Mouse (Mus musculus): ENCODE results near the gene Slc12a9. TPM values are rescaled to one million over a fixed set of nuclear protein-coding genes. Genes with fewer than 3 reads are reported as not detected.
A peak's percentile ranks its signal among the peaks of the same experiment; 100 is the strongest.

Gene Slc12a9
- total RNA-seq, 2 experiments from 2014 or later = 2.0 to 2.4 TPM

DNA sequence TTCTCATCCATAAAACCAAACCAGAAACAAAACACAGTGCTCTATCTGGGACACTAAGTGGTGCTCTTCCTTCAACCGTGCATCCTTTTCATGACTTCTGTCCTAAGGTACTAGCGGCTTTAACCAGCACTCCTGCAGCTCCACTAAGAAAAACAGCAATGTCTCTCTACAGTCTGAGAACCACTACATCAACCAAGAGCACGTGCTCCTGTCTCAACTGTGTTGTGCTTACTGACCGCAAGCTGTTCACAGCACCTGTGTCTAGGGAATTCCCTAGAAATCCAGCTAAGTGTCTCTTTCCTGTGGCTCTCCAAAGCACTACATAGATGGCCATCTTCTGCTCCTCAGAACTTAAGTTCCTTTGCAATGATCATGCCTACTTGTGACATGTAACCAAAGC is 28.6 kb downstream of the Slc12a9 start:
- no peak overlapping the region for H3K4me3 ChIP-seq
- no peak for TF ChIP-seq CTCF (IDR thresholded peaks at IDR 0.05)
- no peak for DNase-seq
- H3K27ac ChIP-seq = 0 out of 2 replicates have a peak overlapping the region, but pooled peaks have one; percentile 24
- intact Hi-C loops (cut with DNase I) = loop anchor here (5.0 kb wide), 1 partner anchor 197 kb away; the partner anchor contains the start of gene Pop7

DNA sequence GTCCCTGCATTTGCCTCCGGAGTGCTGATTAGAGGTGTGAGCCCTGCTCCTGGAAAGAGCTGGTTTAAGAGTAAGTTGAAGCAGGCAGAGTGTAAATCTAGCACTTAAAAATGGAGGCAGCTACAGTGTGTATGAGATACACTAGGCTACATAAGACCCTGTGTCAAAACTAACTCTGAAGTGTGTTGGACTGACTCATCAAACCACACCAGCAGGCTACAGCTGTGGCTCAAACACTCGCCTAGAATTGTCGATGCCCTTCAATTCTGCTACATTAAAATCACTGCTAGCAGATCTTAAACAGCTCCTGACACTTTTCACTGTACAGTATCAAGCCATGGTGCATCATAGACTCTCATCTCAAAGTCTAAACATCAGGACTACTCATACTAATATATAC is 29.2 kb downstream of the Slc12a9 start:
- no peak overlapping the region for H3K27ac ChIP-seq
- DNase-seq = no peak
- no peak for TF ChIP-seq CTCF (IDR thresholded peaks at IDR 0.05)
- intact Hi-C loops (cut with DNase I) = no loop called here
- no peak overlapping the region for H3K4me3 ChIP-seq

DNA sequence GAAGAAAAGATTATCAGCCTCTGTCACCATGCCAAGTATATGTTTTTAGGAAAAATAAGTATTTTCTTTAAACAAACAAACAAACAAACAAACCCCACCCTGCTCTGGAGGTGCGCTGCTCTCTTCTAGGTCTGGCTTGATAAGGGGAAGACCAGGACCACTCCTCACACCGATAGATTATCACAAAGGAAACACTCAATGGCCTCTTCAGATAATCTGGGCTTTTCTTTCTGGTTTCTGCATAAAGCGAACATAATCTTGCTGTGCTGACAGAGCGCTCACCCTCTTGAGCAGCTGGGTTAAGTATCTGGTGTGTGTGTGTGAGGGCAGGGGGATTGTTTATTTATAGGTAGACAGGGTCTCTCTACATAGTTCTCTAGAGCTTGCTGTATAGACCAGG is 29.8 kb downstream of the Slc12a9 start:
- TF ChIP-seq CTCF (IDR thresholded peaks at IDR 0.05) = no peak
- Histone ChIP-seq H3K4me3 (no peak overlapping the region), H3K27ac (no peak overlapping the region)
- intact Hi-C loops (cut with DNase I) = no loop called here
- DNase-seq = no peak

GRCm38 (mm10) chr5:137301253-137301652 is 32.1 kb downstream of the Slc12a9 start:
- Histone ChIP-seq H3K4me3 (no peak overlapping the region), H3K27ac (no peak overlapping the region)
- no peak for DNase-seq
- TF ChIP-seq CTCF (IDR thresholded peaks at IDR 0.05) = no peak
- intact Hi-C loops (cut with DNase I) = no loop called here

DNA sequence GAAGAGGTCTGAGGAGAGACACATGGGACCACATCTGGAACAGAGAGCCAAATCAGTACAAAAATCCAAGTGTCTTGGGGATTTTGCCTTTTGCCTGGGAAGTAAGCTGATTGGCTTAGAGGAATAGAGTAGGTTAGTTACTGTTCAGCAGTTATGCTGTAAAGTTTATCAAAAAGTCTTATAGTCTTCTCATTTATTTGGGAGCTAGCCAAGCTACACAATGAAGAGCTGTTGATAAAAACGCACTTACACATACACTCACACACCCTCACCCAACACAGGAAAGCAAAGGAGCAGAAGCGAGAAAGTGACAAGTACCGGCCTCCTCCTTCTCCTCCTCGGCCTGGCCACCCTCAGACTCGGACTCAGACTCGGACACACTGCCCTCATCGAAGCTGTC is 34.2 kb downstream of the Slc12a9 start:
- Histone ChIP-seq H3K27ac (no peak overlapping the region), H3K4me3 (no peak overlapping the region)
- intact Hi-C loops (cut with DNase I) = no loop called here
- TF ChIP-seq CTCF (IDR thresholded peaks at IDR 0.05) = no peak
- no peak for DNase-seq

- H3K4me3 ChIP-seq = no peak overlapping the region
- no peak for DNase-seq
- H3K27ac ChIP-seq = no peak overlapping the region
- no peak for TF ChIP-seq CTCF (IDR thresholded peaks at IDR 0.05)
- intact Hi-C loops (cut with DNase I) = no loop called here
Measured at GRCm38 (mm10) chr5:137297126-137297525, 36.3 kb downstream of the Slc12a9 start.

DNA sequence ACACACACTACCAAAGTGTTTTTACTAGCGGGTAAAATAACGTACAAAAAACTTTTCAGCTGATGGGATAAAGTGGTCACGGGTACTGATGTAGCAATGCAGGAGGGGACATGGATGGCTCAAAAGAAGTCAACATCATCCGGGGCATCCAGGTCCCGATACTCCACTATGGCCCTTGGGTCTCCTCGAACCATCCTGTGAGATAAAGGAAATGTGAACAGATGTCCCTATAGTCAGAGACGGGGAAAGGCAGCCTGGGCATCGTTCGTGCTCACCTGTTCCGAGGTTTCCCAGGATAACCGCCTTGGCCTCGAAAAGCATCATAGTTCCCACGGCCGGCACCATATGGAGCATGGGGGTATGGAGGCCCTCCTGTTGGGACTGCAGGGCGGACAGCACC is 37.7 kb downstream of the Slc12a9 start:
- intact Hi-C loops (cut with DNase I) = no loop called here
- DNase-seq = no peak
- TF ChIP-seq CTCF (IDR thresholded peaks at IDR 0.05) = no peak
- Histone ChIP-seq H3K27ac (no peak overlapping the region), H3K4me3 (no peak overlapping the region)

- TF ChIP-seq CTCF (IDR thresholded peaks at IDR 0.05) = no peak
- intact Hi-C loops (cut with DNase I) = no loop called here
- peak overlapping the region; percentile 92 for H3K4me3 ChIP-seq
- peak overlapping the region; percentile 92; the same call in 1 of the 2 replicates for H3K27ac ChIP-seq
- no peak for DNase-seq
Measured at GRCm38 (mm10) chr5:137295296-137295695, 38.1 kb downstream of the Slc12a9 start.

- H3K27ac ChIP-seq = peak overlapping the region; percentile 92
- DNase-seq = no peak
- no peak for TF ChIP-seq CTCF (IDR thresholded peaks at IDR 0.05)
- intact Hi-C loops (cut with DNase I) = loop anchor here (5.0 kb wide), 1 partner anchor 88 kb away; no protein-coding TSS in a partner anchor
- peak overlapping the region; percentile 92 for H3K4me3 ChIP-seq
Measured at GRCm38 (mm10) chr5:137294744-137295093, 38.7 kb downstream of the Slc12a9 start.

GRCm38 (mm10) chr5:137293839-137294743 is 39.3 kb downstream of the Slc12a9 start, which contains the start of gene Ufsp1:
TSS of gene Ufsp1 (plus strand) at chr5:137294629.
- TF ChIP-seq CTCF (IDR thresholded peaks at IDR 0.05) = peak; percentile 8; the same call in 1 of the 2 replicates
- H3K4me3 ChIP-seq = peak within 1 kb of the TSS; percentile 92
- peak within 1 kb of the TSS; percentile 92 for H3K27ac ChIP-seq
- peak; percentile 97 for DNase-seq
- intact Hi-C loops (cut with DNase I) = loop anchor here (2.0 to 5.0 kb wide), 2 partner anchors 13 to 88 kb away; partner anchors contain the start of gene Srrt

DNA sequence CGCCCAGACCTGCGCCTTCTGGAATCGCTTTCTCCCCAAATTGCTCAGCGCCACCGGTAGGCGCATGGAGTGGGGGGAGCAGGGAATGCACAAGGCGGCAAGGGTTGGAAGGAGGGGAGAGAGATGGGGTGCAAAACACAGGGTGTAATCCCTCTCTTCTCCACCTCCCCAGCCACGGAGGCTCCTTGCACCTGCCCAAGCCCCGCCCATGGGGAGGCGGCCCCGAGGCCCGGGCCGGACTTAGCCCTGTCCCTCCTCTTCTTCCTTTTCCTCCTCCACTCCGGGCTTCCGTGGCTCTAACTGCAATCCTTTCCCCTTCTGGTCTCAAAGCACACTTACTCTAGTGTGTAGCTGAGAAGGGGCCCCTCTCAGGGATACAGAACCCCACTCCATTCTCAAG is 40.1 kb downstream of the Slc12a9 start:
- peak overlapping the region; percentile 92 for H3K4me3 ChIP-seq
- peak overlapping the region; percentile 92 for H3K27ac ChIP-seq
- intact Hi-C loops (cut with DNase I) = loop anchor here (2.0 to 5.0 kb wide), 2 partner anchors 14 to 89 kb away; partner anchors contain the start of gene Srrt
- peak; percentile 88 for DNase-seq
- TF ChIP-seq CTCF (IDR thresholded peaks at IDR 0.05) = 0 out of 2 replicates have a peak, but pooled peaks have one; percentile 8

- Histone ChIP-seq H3K4me3 (0 out of 2 replicates have a peak overlapping the region, but pooled peaks have one; percentile 4), H3K27ac (no peak overlapping the region)
- no peak for TF ChIP-seq CTCF (IDR thresholded peaks at IDR 0.05)
- no peak for DNase-seq
- intact Hi-C loops (cut with DNase I) = loop anchor here (5.0 kb wide), 1 partner anchor 91 kb away; no protein-coding TSS in a partner anchor
Measured at GRCm38 (mm10) chr5:137291381-137291926, 41.9 kb downstream of the Slc12a9 start.

DNA sequence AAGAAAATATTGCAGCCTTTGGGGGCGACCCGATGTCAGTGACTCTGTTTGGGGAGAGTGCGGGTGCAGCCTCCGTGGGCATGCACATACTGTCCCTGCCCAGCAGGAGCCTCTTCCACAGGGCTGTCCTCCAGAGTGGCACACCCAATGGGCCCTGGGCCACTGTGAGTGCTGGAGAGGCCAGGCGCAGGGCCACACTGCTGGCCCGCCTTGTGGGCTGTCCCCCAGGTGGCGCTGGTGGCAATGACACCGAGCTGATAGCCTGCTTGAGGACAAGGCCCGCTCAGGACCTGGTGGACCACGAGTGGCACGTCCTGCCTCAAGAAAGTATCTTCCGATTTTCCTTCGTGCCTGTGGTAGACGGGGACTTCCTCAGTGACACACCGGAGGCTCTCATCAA is 42.7 kb downstream of the Slc12a9 start:
- intact Hi-C loops (cut with DNase I) = loop anchor here (5.0 kb wide), 1 partner anchor 92 kb away; no protein-coding TSS in a partner anchor
- H3K27ac ChIP-seq = peak overlapping the region; percentile 16; the same call in 1 of the 2 replicates
- H3K4me3 ChIP-seq = peak overlapping the region; percentile 19; the same call in 1 of the 2 replicates
- DNase-seq = peak; percentile 90
- TF ChIP-seq CTCF (IDR thresholded peaks at IDR 0.05) = peak; percentile 75

Measured in gastrocnemius, adult 2 months (tissue).